In genomic region chr1:128459011-128459410, GRCm38 (mm10) we compare ENCODE assay signal across 17 mouse cellular contexts.
"Had no signal": no experiment of that assay in that cellular context is flagged by ENCODE, and none has a peak within 500 bp of the region (broad histone marks: within the 10 kb centered on the region; RNA-seq: fewer than 3 reads in every experiment).

No protein-coding gene starts in this region.

- H3K9me3 ChIP-seq: midbrain, embryonic 10.5 days; midbrain, embryonic 12.5 days; neural tube, embryonic 13.5 days; neural tube, embryonic 15.5 days had no signal

- H3K36me3 ChIP-seq: midbrain, embryonic 10.5 days; midbrain, embryonic 12.5 days; neural tube, embryonic 13.5 days; neural tube, embryonic 15.5 days had no signal

- ATAC-seq: midbrain, embryonic 16.5 days had no signal

- H3K9ac ChIP-seq: lung, embryonic 14.5 days; midbrain, embryonic 12.5 days; neural tube, embryonic 13.5 days; neural tube, embryonic 15.5 days had no signal

- DNase-seq: lung, embryonic 14.5 days; lung, postnatal 10 days; lung, postnatal 4 days; midbrain, embryonic 14.5 days; right cerebral cortex, adult 18-20 months; right cerebral cortex, postnatal 25 days; right cerebral cortex, postnatal 4 days; spleen, adult 18-20 months; thymus, adult 18-20 months; thymus, postnatal 14 days; thymus, postnatal 36 days had no signal

- H3K27ac ChIP-seq: midbrain, embryonic 10.5 days; midbrain, embryonic 12.5 days; neural tube, embryonic 13.5 days; neural tube, embryonic 15.5 days had no signal

- H3K4me3 ChIP-seq: midbrain, embryonic 10.5 days; midbrain, embryonic 12.5 days; myocyte; neural tube, embryonic 13.5 days; neural tube, embryonic 15.5 days had no signal

- H3K27me3 ChIP-seq: midbrain, embryonic 12.5 days; neural tube, embryonic 13.5 days; neural tube, embryonic 15.5 days had no signal

- H3K4me2 ChIP-seq: lung, embryonic 14.5 days; midbrain, embryonic 12.5 days; neural tube, embryonic 13.5 days; neural tube, embryonic 15.5 days had no signal
